Mouse (Mus musculus): ENCODE results near the gene Ermp1.

DNA sequence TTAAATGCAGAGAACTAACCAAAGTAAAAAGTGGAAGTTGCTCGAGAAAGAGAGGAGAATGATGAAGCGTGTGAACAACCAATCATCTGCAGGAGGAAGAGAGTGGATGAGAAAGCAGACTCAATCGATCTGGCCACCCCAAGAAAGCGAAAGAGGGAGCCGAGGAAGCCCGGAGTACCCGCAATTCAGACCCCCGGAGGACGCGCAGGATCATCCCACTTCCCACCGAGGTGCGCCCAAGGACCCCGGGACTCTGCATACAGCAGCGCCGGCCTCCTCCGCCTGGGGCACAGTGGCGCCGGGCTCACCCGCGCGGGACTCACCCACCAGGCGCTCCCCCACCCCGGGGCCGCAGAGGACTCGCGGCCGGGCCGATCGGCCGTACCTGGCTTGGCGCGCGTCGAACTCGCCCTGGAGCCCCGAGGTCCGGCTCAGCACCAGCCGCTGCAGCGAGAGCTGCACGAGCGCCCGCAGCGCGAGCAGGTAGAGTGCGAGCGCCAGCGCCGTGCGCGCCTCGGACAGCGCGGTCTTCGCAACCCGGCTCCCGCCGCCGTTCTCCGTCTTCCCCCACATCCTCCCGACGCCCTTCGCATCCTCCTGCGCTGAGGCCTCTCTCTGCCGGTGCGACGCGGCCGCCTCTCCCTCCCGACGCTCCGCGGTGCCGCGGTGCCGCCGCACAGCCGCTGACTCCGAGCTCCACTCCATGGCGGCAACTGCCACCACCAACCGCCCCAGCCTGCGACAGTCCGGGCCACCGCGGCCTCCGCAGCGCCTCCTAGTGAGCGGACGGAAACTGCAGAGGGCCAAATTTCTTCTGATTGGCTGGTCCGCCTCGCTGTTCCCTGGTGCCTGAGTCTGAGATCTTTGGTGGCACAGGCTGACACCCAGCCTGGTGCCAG, at the start of gene Ermp1:
- TF ChIP-seq CTCF (IDR thresholded peaks at IDR 0.05) (peak; percentile 96; the same call in 1 of the 2 replicates), POLR2A (IDR thresholded peaks at IDR 0.05; ENCODE audit: insufficient read depth, low read depth, low read length) (peak; percentile 73), EP300 (IDR thresholded peaks at IDR 0.05; ENCODE audit: insufficient read depth, low read depth, low read length) (peak; percentile 66; the same call in 1 of the 2 replicates)

Measured in heart, adult 2 months (tissue).